Mouse (Mus musculus) cerebellum, adult 2 months (tissue): ENCODE results near the gene Cnnm4.

Source experiments
- CTCF ChIP-seq: fragments of 200-500 bp; IDR thresholded peaks from 2 replicates; pipeline ENCODE4 v1.5.1; 2011; ENCODE audit warnings: low read depth, mild to moderate bottlenecking, control low read depth, low read length, moderate library complexity, borderline replicate concordance; ENCODE audit not compliant: insufficient read depth
- POLR2A ChIP-seq: fragments of 200-500 bp; IDR thresholded peaks from 2 replicates; pipeline ENCODE4 v1.6.1; 2011; ENCODE audit warnings: low read length, control low read depth, borderline replicate concordance; ENCODE audit not compliant: insufficient read depth

GRCm38 (mm10) chr1:36465641-36466160 lies 5.7 kb upstream of the Cnnm4 start:
- TF ChIP-seq POLR2A (no peak), CTCF (no peak)
